Mouse (Mus musculus): ENCODE measurements at regions not wholly inside any gene's neighbourhood (a gene's known extent, or its start where the extent isn't known, plus 50 kb on each side); places are given as distances from the start of the nearest gene placed in this dataset.

DNA sequence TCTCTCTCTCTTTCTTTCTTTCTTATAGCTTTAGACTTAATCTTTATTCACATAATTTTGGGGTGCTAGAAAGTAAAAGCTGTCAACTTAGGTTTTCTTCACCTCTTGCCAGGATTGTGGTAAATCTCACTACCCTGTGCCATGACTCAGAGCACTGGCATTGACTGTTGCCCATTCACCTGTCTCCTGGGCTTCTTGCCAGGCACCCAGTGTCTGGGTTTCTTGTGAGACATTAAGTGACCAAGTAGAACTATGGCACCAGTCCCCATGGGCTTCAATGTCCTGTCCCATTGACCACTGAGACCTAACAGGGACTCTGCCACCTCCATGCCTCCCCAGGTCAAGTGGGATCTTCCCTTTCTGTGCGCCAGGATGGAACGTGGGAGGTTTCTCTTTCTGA lies 69.2 kb upstream of the Gadd45a start:
- peaks cover 14% of the 10 kb centered on the region for H3K4me1 ChIP-seq (replicated peaks)
- H3K4me3 ChIP-seq: no peak overlapping the region
- DNase-seq (ENCODE audit: low spot score): no peak
- no peaks in the 10 kb centered on the region for H3K9me3 ChIP-seq
- H3K36me3 ChIP-seq: no peaks in the 10 kb centered on the region
- no peaks in the 10 kb centered on the region for H3K27me3 ChIP-seq (ENCODE audit: insufficient read depth, poor library complexity, severe bottlenecking)
- WGBS: 92% methylated on average over 2 of the region's 2 CpGs
- H3K27ac ChIP-seq: no peak overlapping the region

DNA sequence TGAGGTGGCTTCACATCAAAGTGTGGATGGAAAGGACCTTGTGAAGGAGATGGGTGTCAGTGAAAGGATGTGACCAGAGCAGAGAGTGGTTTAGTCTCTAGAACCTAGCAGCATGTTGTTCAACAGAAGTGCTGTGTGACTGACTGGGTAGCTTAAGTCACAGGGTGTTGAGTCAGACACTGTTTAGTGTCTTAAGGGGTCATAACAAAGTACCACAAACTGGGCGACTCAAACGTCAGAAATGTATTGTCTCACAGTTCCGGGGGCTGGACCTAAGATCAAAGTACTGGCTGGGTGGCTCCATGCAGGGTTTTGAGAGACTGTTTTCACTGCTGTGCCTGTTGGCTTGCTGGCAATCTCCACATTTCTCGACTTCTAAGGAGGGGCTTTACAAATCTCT lies 68.1 kb upstream of the Gadd45a start:
- H3K9me3 ChIP-seq: no peaks in the 10 kb centered on the region
- H3K4me3 ChIP-seq: no peak overlapping the region
- no peaks in the 10 kb centered on the region for H3K36me3 ChIP-seq
- no peak overlapping the region for H3K27ac ChIP-seq
- no peak for DNase-seq (ENCODE audit: low spot score)
- no peaks in the 10 kb centered on the region for H3K27me3 ChIP-seq (ENCODE audit: insufficient read depth, poor library complexity, severe bottlenecking)
- peaks cover 14% of the 10 kb centered on the region; the same call in 1 of the 2 replicates for H3K4me1 ChIP-seq (replicated peaks)
- WGBS: 7% methylated on average over 4 of the region's 4 CpGs

DNA sequence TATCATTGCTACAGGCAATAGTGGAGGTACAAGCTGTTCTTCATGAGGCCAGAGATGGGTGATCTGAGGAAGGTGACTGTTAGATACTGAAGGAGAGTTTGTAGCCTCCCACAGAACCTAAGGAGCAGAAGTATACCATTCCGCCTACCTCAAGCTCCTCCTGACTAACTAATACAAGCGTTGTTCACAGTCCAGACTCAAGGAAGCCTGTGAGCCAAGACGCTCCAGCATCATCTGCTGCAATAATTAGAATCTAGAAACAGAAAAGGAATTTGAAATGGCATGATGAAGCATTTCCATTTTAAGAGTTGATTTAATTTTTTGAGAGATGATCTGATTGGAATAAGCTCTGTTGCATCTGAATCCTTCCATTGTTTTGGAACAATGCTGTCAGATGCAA lies 66.9 kb upstream of the Gadd45a start:
- no peaks in the 10 kb centered on the region for H3K27me3 ChIP-seq (ENCODE audit: insufficient read depth, poor library complexity, severe bottlenecking)
- H3K9me3 ChIP-seq: no peaks in the 10 kb centered on the region
- peaks cover 14% of the 10 kb centered on the region; the same call in 1 of the 2 replicates for H3K4me1 ChIP-seq (replicated peaks)
- no peaks in the 10 kb centered on the region for H3K36me3 ChIP-seq
- DNase-seq (ENCODE audit: low spot score): no peak
- no peak overlapping the region for H3K27ac ChIP-seq
- H3K4me3 ChIP-seq: no peak overlapping the region
- WGBS: 92% methylated on average over 3 of the region's 3 CpGs

DNA sequence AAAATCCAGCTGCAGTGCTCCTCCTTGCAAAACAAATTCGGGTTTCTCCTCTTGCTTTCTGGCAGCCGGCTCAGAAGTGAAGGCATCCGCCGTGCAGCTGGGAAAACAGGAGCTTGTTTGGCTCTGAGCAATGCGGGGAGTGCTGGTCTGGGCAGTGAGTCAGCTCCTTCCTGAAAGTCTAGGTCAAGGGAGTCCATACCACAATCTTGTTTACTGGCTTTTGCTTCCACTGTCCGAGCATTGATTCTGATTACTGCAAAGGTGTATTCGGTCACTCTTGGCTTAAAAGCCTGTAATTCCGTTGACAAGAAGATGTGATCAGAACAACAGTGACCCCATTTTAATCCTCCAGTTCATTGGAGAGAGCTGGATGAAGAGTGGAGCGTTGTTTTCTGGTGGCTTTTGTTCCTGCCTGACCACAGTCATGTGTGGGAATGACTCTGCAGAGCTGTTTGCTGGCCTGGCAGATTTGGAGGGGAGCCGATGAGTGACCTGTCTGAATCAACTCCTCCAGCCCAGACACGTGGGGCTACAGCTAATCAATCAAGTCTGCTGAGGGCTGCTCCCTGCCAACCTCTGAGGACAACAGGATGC lies 65.4 kb upstream of the Gadd45a start:
- 66% methylated on average over 11 of the region's 11 CpGs for WGBS
- no peak overlapping the region for H3K27ac ChIP-seq
- H3K36me3 ChIP-seq: no peaks in the 10 kb centered on the region
- peaks cover 14% of the 10 kb centered on the region; the same call in 1 of the 2 replicates for H3K4me1 ChIP-seq (replicated peaks)
- DNase-seq (ENCODE audit: low spot score): no peak
- H3K9me3 ChIP-seq: no peaks in the 10 kb centered on the region
- H3K27me3 ChIP-seq (ENCODE audit: insufficient read depth, poor library complexity, severe bottlenecking): no peaks in the 10 kb centered on the region
- H3K4me3 ChIP-seq: no peak overlapping the region

DNA sequence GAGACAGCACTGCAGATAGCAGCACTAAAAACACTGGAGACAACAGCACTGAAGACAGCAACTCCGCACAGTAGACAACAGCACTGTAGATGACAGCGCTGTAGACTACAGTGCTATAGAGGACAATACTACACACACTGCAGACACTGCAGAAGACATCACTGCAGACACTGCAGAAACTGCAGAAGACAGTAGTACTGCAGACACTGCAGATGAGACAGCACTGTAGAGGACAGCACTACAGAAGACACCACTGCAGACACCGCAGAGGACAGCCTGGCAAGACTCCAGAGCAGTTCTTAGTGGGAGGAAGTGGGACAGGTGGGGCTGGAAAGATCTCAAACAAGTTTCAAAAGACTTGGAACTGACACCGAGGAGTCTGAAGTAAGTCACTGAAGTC lies 64.8 kb upstream of the Gadd45a start:
- WGBS: 93% methylated on average over 4 of the region's 4 CpGs
- DNase-seq (ENCODE audit: low spot score): no peak
- H3K9me3 ChIP-seq: no peaks in the 10 kb centered on the region
- H3K4me1 ChIP-seq (replicated peaks): peaks cover 14% of the 10 kb centered on the region; the same call in 1 of the 2 replicates
- H3K27ac ChIP-seq: no peak overlapping the region
- H3K36me3 ChIP-seq: no peaks in the 10 kb centered on the region
- no peaks in the 10 kb centered on the region for H3K27me3 ChIP-seq (ENCODE audit: insufficient read depth, poor library complexity, severe bottlenecking)
- H3K4me3 ChIP-seq: no peak overlapping the region

DNA sequence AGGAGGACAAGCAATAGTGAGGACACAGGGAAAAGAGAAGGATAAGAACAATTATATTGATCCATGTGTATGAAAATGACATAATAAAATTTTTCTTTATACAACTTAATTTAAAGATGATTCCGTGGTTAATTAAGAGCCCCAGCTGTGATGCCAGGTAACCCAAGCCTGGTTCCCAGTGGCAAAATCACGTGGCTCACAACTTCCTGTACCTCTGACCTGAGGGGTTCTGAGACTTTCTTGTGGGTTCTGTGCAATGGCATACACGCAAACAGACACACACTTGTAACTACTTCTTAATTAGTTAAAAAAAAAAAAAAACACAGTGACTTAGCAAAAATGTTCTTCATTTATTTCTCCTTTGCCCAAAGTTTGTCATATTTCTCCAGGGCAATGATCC lies 57.2 kb upstream of the Gadd45a start:
- Histone ChIP-seq H3K4me1 (replicated peaks) (no peaks in the 10 kb centered on the region), H3K27ac (no peak overlapping the region), H3K27me3 (ENCODE audit: insufficient read depth, poor library complexity, severe bottlenecking) (no peaks in the 10 kb centered on the region), H3K36me3 (no peaks in the 10 kb centered on the region), H3K4me3 (no peak overlapping the region), H3K9me3 (no peaks in the 10 kb centered on the region)
- WGBS: 77% methylated on average over 3 of the region's 3 CpGs
- DNase-seq (ENCODE audit: low spot score): no peak

DNA sequence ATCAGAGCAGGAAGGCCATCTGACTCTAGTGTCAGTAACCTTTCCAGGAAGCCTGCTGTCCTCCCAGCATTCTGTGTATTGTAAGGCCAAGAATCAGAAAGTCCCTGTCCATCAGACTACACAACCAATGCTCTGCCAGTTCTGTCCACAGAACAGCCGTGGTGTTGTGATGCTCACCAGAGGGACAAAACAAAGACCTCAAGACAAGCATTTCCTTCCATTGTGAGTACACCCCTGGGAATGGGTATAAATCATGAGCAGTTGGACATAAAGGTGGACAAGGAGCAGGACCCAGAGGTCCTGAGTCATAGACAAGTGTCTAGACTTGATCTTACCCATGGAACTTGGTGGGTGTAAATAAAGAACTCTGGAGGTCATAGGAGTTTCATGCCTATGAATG lies 55.9 kb upstream of the Gadd45a start:
- Histone ChIP-seq H3K4me1 (replicated peaks) (no peaks in the 10 kb centered on the region), H3K9me3 (no peaks in the 10 kb centered on the region), H3K36me3 (no peaks in the 10 kb centered on the region), H3K27me3 (ENCODE audit: insufficient read depth, poor library complexity, severe bottlenecking) (no peaks in the 10 kb centered on the region), H3K4me3 (no peak overlapping the region), H3K27ac (no peak overlapping the region)
- DNase-seq (ENCODE audit: low spot score): no peak
- 66% methylated on average over 1 of the region's 1 CpGs for WGBS

DNA sequence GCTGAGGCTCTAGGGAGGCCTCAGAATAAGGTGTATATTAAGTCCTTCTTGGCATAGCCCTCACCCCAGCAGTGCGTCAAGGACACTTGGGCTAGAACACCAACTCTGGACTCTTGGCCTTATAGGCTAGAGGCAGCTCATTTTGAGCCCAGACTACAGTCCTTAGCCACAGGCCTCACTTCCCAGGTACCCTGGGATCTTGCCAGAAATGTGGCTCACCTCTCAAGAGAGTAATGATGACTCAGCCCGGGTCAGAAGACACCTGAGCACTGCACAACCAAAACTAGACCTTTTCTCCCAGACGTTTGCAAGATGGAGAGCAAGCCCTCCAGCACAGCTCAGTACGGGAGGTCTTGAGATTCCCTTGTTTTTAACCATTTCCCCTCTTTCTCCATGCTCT lies 52.9 kb upstream of the Gadd45a start:
- Histone ChIP-seq H3K9me3 (no peaks in the 10 kb centered on the region), H3K36me3 (no peaks in the 10 kb centered on the region), H3K27ac (no peak overlapping the region), H3K4me3 (no peak overlapping the region), H3K27me3 (ENCODE audit: insufficient read depth, poor library complexity, severe bottlenecking) (no peaks in the 10 kb centered on the region), H3K4me1 (replicated peaks) (peaks cover 8% of the 10 kb centered on the region)
- 87% methylated on average over 4 of the region's 4 CpGs for WGBS
- no peak for DNase-seq (ENCODE audit: low spot score)

DNA sequence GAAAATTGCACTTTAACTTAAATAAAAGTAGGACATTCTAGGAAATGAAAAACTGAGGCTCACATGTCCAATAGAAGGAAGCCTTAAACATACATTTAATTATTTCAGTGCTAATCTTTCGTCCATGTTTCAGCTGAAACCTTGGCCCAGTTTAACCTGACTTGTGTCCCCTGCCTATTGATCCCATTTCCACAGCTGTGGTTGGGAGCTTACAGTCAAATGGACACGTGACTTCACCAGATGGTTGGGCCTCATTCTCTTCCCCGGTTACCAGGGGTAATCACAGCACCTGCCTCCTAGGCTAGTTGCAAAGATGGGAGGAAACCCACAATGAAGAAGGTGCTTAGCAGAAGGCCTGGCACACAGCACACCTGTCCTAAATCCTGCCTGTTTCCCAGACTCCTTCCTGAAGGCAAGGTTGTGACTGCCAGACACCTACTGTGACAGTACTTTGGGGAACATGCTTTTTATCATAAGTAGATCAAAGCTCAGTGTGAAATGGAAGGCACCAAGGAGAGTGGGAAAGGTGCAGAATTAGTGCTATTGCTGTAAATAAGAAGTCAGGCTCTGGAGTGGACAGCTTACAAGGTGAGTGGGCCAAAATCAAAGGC lies 52.4 kb upstream of the Gadd45a start:
- WGBS: 73% methylated on average over 3 of the region's 3 CpGs
- no peak for DNase-seq (ENCODE audit: low spot score)
- no peak overlapping the region for H3K4me3 ChIP-seq
- H3K4me1 ChIP-seq (replicated peaks): peaks cover 8% of the 10 kb centered on the region
- H3K27me3 ChIP-seq (ENCODE audit: insufficient read depth, poor library complexity, severe bottlenecking): no peaks in the 10 kb centered on the region
- H3K36me3 ChIP-seq: no peaks in the 10 kb centered on the region
- H3K9me3 ChIP-seq: no peaks in the 10 kb centered on the region
- H3K27ac ChIP-seq: no peak overlapping the region

DNA sequence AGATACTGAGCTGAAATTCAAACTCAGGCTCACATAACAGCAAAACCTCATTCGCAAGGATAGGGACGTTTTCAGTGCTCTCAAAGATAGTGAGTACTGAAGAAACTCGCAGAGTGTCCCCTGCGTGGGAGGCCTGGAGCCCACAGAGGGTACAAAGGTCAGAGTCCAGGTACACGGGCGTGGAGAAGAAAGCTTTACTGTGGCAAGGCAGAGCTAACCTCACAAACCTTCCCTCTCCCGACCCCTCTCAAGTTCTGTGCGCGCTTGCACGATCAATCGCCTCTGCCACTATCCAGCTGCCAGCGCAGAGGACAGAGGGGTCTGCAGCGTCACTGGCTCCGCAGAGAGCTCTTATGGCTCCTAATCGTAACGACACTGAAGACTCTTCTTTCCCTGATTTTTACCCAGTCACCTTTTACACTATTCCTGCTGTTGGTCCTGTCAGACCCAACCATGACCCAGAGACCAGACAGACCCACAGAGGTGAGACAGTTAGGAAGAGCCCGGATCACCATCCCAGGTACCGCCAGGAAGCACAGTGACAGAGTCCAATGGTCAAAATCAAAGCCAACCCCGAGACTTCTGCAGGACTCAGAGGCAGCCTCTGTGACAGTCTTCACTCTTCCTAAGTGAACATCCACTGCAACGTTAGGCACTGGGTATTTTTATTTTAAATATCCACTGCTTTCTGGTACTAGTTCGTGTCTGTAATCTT lies 51.6 kb upstream of the Gadd45a start:
- Histone ChIP-seq H3K4me1 (replicated peaks) (peaks cover 8% of the 10 kb centered on the region), H3K27ac (no peak overlapping the region), H3K27me3 (ENCODE audit: insufficient read depth, poor library complexity, severe bottlenecking) (no peaks in the 10 kb centered on the region), H3K36me3 (no peaks in the 10 kb centered on the region), H3K9me3 (no peaks in the 10 kb centered on the region), H3K4me3 (no peak overlapping the region)
- WGBS: 70% methylated on average over 21 of the region's 21 CpGs
- DNase-seq (ENCODE audit: low spot score): no peak

DNA sequence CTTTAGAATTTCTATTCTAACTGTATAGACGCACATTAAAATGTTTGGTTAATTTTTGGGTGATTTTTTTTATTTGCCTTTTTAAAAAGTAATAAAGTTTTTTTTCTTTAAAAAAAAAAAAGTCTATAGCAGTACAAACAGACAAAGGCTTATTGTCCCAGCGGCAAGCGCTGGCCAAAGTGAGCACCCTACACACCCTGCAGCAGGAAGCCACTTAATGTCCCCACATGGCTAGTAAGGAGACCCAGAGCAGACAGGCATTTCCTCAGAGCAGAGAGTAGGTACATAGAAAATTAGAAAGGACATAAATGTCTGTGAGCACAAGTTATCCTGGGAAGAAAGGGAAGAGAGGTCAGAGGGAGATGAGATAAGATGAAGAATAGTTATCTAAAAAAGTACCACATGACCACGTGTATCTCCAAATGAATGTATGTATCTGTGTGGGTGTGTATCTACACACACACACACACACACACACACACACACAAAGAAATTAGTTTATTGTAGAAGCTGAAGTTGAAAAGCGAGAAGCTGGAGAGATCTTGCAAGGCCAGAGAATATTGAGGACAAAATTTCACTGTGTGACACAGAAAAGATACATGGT lies 50.7 kb upstream of the Gadd45a start:
- no peak for DNase-seq (ENCODE audit: low spot score)
- Histone ChIP-seq H3K27me3 (ENCODE audit: insufficient read depth, poor library complexity, severe bottlenecking) (no peaks in the 10 kb centered on the region), H3K4me3 (no peak overlapping the region), H3K27ac (no peak overlapping the region), H3K4me1 (replicated peaks) (peaks cover 8% of the 10 kb centered on the region), H3K9me3 (no peaks in the 10 kb centered on the region), H3K36me3 (no peaks in the 10 kb centered on the region)
- 81% methylated on average over 5 of the region's 5 CpGs for WGBS

DNA sequence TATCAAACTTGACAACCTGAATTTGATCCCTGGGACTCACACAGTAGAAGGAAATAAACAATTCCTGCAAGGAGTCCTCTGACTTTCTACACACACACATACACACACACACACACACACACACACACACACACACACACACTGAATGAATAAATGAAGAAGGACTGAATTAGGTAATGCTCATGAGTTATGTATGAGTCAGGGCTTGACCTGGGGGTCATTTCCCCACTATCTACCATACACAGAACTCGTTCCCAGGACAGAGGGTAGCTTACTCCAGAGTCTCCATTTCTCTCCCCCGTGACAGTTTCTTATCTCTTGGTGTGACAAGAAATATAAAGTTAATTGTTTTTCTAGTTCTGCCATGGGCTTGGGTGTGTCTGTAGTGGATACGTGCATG lies 50.1 kb upstream of the Gadd45a start:
- 48% methylated on average over 3 of the region's 3 CpGs for WGBS
- no peaks in the 10 kb centered on the region for H3K9me3 ChIP-seq
- H3K27me3 ChIP-seq (ENCODE audit: insufficient read depth, poor library complexity, severe bottlenecking): no peaks in the 10 kb centered on the region
- H3K4me1 ChIP-seq (replicated peaks): peaks cover 8% of the 10 kb centered on the region
- H3K36me3 ChIP-seq: no peaks in the 10 kb centered on the region
- peak; percentile 18 for DNase-seq (ENCODE audit: low spot score)
- H3K4me3 ChIP-seq: no peak overlapping the region
- H3K27ac ChIP-seq: no peak overlapping the region

Measured in hindbrain, embryonic 10.5 days (tissue).